Mouse (Mus musculus): ENCODE data around the gene Larp7. TPM values are rescaled to one million over a fixed set of nuclear protein-coding genes. Genes with fewer than 3 reads are reported as not detected.

Larp7 gene
- total and polyA plus RNA-seq, 2 experiments, result 0.75 to 6.1 TPM

DNA sequence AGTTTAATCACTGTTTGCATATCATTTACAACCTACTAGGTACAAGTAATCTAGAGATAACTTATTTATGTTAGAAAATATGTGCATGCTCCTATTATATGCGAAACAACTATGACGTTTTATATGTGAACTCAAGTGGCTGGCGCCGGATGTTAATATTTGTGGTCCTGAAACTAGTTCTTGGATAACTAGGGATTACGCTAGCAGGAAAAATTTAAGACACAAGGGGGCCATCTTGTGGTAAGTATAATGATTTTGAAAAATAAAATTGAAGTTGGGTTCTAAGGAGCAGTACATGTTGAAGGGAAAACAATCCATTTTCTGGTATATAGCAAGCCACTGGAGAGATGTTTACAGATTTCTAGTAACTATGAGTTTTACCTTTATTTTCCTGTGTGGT is 1.6 kb upstream of the Larp7 start:
- Histone ChIP-seq H3K36me3 (ENCODE audit: control insufficient read depth, insufficient read depth, low read length) (no peaks in the 10 kb centered on the region), H3K4me1 (ENCODE audit: control insufficient read depth, insufficient read depth, low read length) (no peaks in the 10 kb centered on the region), H3K27me3 (ENCODE audit: control insufficient read depth, insufficient read depth, low read length) (no peaks in the 10 kb centered on the region), H3K4me3 (ENCODE audit: insufficient read depth, low read depth, low read length) (no peak overlapping the region), H3K27ac (replicated peaks; ENCODE audit: insufficient read depth, low read depth, low read length) (no peak overlapping the region), H3K79me2 (ENCODE audit: control insufficient read depth, insufficient read depth, low read length) (no peaks in the 10 kb centered on the region), H3K9ac (ENCODE audit: low read depth, low read length) (no peak overlapping the region)
- 54% methylated on average over 5 of the region's 5 CpGs for WGBS
- DNase-seq (ENCODE audit: extremely low read depth, low read depth, low spot score), result no peak
- TF ChIP-seq CTCF (IDR thresholded peaks at IDR 0.05; ENCODE audit: low read depth, low read length) (no peak), POLR2A (IDR thresholded peaks at IDR 0.05; ENCODE audit: extremely low read depth, insufficient read depth, low read length) (no peak)

DNA sequence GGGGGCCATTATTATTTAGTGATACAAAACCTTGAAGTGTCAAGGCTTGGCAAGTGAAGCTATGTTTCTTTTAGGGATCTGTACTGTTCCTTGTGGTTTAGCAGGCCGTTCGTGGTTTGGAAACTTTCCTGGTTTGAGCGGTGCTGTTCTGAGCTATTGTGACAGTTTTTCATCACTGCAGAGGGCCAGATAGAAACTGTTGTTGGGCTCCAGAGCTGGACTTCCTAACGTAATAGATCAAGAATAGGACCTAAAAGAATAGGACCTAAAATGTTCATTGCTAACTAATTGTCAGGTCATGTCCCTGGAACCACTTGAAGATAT is 533 bp upstream of the Larp7 start:
- Histone ChIP-seq H3K27me3 (ENCODE audit: control insufficient read depth, insufficient read depth, low read length) (no peaks in the 10 kb centered on the region), H3K79me2 (ENCODE audit: control insufficient read depth, insufficient read depth, low read length) (no peaks in the 10 kb centered on the region)
- WGBS, result 1% methylated on average over 4 of the region's 4 CpGs

DNA sequence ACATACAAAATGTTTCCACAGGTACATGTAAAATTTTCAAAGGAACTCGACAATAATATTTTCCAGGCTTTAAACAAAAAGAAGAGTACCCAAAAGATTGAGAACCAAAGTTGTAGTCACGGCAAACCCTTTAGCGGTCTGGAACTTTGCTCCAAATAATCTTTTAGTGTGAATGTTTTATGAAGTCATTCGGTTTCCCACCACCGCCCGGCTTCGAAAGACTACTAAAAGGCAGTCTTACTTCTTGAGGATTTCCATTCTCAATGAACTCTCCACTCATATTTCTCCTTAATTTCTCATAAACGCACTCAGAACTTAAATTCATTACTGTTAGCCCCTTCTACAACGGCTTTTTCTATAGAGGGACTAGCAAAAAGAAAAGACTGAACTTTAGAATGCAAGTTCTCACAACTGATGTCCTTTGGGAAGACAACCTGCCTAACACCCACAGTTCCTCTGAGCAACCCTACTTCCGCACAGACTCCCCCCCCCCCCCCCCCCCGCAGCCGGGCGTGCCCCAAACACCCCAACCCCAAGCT is 646 bp downstream of the Larp7 start:
- no peak overlapping the region for H3K27ac ChIP-seq (replicated peaks; ENCODE audit: insufficient read depth, low read depth, low read length)
- no peak for DNase-seq (ENCODE audit: extremely low read depth, low read depth, low spot score)
- WGBS, result 2% methylated on average over 12 of the region's 13 CpGs
- no peaks in the 10 kb centered on the region for H3K79me2 ChIP-seq (ENCODE audit: control insufficient read depth, insufficient read depth, low read length)
- no peaks in the 10 kb centered on the region for H3K36me3 ChIP-seq (ENCODE audit: control insufficient read depth, insufficient read depth, low read length)
- peak overlapping the region; percentile 45; the same call in 1 of the 2 replicates for H3K4me3 ChIP-seq (ENCODE audit: insufficient read depth, low read depth, low read length)
- H3K4me1 ChIP-seq (ENCODE audit: control insufficient read depth, insufficient read depth, low read length), result no peaks in the 10 kb centered on the region
- TF ChIP-seq POLR2A (IDR thresholded peaks at IDR 0.05; ENCODE audit: extremely low read depth, insufficient read depth, low read length) (no peak), CTCF (IDR thresholded peaks at IDR 0.05; ENCODE audit: low read depth, low read length) (no peak)
- H3K27me3 ChIP-seq (ENCODE audit: control insufficient read depth, insufficient read depth, low read length), result no peaks in the 10 kb centered on the region
- H3K9ac ChIP-seq (ENCODE audit: low read depth, low read length), result peak overlapping the region; percentile 30; the same call in 1 of the 2 replicates

More for the DNA sequence above, 533 bp upstream of the Larp7 start:
- Histone ChIP-seq H3K4me1 (ENCODE audit: control insufficient read depth, insufficient read depth, low read length) (no peaks in the 10 kb centered on the region), H3K36me3 (ENCODE audit: control insufficient read depth, insufficient read depth, low read length) (no peaks in the 10 kb centered on the region), H3K27ac (replicated peaks; ENCODE audit: insufficient read depth, low read depth, low read length) (no peak overlapping the region), H3K9ac (ENCODE audit: low read depth, low read length) (no peak overlapping the region), H3K4me3 (ENCODE audit: insufficient read depth, low read depth, low read length) (peak overlapping the region; percentile 92)
- no peak for DNase-seq (ENCODE audit: extremely low read depth, low read depth, low spot score)
- no peak for TF ChIP-seq CTCF (IDR thresholded peaks at IDR 0.05; ENCODE audit: low read depth, low read length)
- TF ChIP-seq POLR2A (IDR thresholded peaks at IDR 0.05; ENCODE audit: extremely low read depth, insufficient read depth, low read length), result no peak

DNA sequence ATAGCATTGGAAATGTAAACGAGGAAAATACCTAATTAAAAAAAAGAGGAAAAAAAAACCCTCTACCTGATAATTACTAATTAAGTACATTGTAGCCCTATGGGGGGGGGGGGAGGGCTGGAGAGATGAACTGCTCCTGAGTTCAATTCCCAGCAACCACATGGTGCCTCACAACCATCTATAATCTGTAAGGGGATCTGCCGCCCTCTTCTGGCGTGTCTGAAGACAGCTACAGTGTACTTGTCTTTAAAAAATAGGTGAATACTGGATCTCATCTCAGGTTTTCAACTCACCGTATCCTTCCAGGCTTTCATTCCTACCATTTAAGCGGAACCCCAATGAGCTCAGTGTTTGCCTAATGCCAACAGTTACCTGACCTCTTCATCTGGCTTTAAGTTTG is 5.3 kb downstream of the Larp7 start:
- H3K36me3 ChIP-seq (ENCODE audit: control insufficient read depth, insufficient read depth, low read length), result peaks cover 20% of the 10 kb centered on the region
- no peak overlapping the region for H3K9ac ChIP-seq (ENCODE audit: low read depth, low read length)
- no peak for TF ChIP-seq POLR2A (IDR thresholded peaks at IDR 0.05; ENCODE audit: extremely low read depth, insufficient read depth, low read length)
- TF ChIP-seq CTCF (IDR thresholded peaks at IDR 0.05; ENCODE audit: low read depth, low read length), result no peak
- DNase-seq (ENCODE audit: extremely low read depth, low read depth, low spot score), result no peak
- no peak overlapping the region for H3K4me3 ChIP-seq (ENCODE audit: insufficient read depth, low read depth, low read length)
- no peak overlapping the region for H3K27ac ChIP-seq (replicated peaks; ENCODE audit: insufficient read depth, low read depth, low read length)
- no peaks in the 10 kb centered on the region for H3K4me1 ChIP-seq (ENCODE audit: control insufficient read depth, insufficient read depth, low read length)
- 72% methylated on average over 5 of the region's 5 CpGs for WGBS
- no peaks in the 10 kb centered on the region for H3K79me2 ChIP-seq (ENCODE audit: control insufficient read depth, insufficient read depth, low read length)
- H3K27me3 ChIP-seq (ENCODE audit: control insufficient read depth, insufficient read depth, low read length), result no peaks in the 10 kb centered on the region

DNA sequence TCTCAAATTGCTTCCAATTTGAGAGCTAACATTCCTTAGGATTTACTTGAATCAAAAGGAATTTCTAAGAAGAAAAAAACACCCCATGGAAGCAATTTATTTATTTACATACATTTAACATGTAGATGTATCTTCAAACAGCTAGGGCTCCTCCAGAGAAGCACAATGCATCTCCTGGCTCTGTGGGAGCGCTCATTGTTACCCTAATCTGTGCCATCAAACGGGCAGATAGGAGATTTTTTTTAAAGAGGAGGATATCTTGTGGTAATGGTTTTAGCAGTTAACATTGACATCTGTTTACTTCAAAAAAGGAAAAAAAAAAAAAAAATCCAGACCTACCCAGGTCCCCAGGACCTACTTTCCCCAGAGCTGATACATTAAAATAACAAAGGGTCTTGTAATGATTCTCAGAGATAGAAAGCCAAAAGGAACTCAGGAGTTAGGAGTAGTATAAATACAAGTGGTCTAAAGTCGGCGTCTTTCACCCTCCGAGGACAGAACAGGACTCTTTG is 8.5 kb downstream of the Larp7 start:
- Histone ChIP-seq H3K4me3 (ENCODE audit: insufficient read depth, low read depth, low read length) (no peak overlapping the region), H3K79me2 (ENCODE audit: control insufficient read depth, insufficient read depth, low read length) (no peaks in the 10 kb centered on the region), H3K36me3 (ENCODE audit: control insufficient read depth, insufficient read depth, low read length) (peaks cover 30% of the 10 kb centered on the region), H3K27ac (replicated peaks; ENCODE audit: insufficient read depth, low read depth, low read length) (no peak overlapping the region), H3K9ac (ENCODE audit: low read depth, low read length) (no peak overlapping the region), H3K27me3 (ENCODE audit: control insufficient read depth, insufficient read depth, low read length) (no peaks in the 10 kb centered on the region), H3K4me1 (ENCODE audit: control insufficient read depth, insufficient read depth, low read length) (no peaks in the 10 kb centered on the region)
- DNase-seq (ENCODE audit: extremely low read depth, low read depth, low spot score), result no peak
- WGBS, result 55% methylated on average over 5 of the region's 5 CpGs
- no peak for TF ChIP-seq POLR2A (IDR thresholded peaks at IDR 0.05; ENCODE audit: extremely low read depth, insufficient read depth, low read length)
- no peak for TF ChIP-seq CTCF (IDR thresholded peaks at IDR 0.05; ENCODE audit: low read depth, low read length)

DNA sequence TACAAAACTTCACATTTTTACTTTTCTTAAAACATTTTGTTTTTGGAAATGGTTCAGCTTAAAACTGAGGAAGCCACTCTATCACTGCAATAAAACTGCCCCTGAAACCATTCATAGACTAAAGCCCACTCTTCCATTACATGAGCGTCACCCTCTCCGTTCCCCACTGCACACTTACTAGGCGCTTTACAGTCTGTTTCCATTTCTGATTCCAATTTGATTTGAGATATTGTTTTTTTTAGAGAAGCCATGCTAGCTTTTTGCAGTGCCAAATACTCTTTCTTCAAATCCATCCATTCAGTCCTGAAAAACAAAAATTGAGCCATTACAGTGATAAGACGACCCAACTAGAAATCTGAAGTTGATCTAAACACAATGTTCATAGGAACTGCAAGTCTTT is 9.2 kb downstream of the Larp7 start:
- no peak overlapping the region for H3K4me3 ChIP-seq (ENCODE audit: insufficient read depth, low read depth, low read length)
- 93% methylated on average over 4 of the region's 4 CpGs for WGBS
- H3K79me2 ChIP-seq (ENCODE audit: control insufficient read depth, insufficient read depth, low read length), result no peaks in the 10 kb centered on the region
- peaks cover 30% of the 10 kb centered on the region for H3K36me3 ChIP-seq (ENCODE audit: control insufficient read depth, insufficient read depth, low read length)
- TF ChIP-seq POLR2A (IDR thresholded peaks at IDR 0.05; ENCODE audit: extremely low read depth, insufficient read depth, low read length) (no peak), CTCF (IDR thresholded peaks at IDR 0.05; ENCODE audit: low read depth, low read length) (no peak)
- H3K27ac ChIP-seq (replicated peaks; ENCODE audit: insufficient read depth, low read depth, low read length), result no peak overlapping the region
- H3K27me3 ChIP-seq (ENCODE audit: control insufficient read depth, insufficient read depth, low read length), result no peaks in the 10 kb centered on the region
- DNase-seq (ENCODE audit: extremely low read depth, low read depth, low spot score), result no peak
- H3K4me1 ChIP-seq (ENCODE audit: control insufficient read depth, insufficient read depth, low read length), result no peaks in the 10 kb centered on the region
- no peak overlapping the region for H3K9ac ChIP-seq (ENCODE audit: low read depth, low read length)
